Mouse (Mus musculus) frontal cortex, adult 2 months (tissue): ENCODE data around the gene Trim56. TPM values are rescaled to one million over a fixed set of nuclear protein-coding genes. Genes with fewer than 3 reads are reported as not detected.

ENCODE experiments used
- DNase-seq, 2 experiments: peaks; one replicate each; pipeline ENCODE4 v3.0.0; 2022; ENCODE audit warnings: low spot score in 1 of 2; ENCODE audit errors: extremely low spot score in 1 of 2
- polyA plus RNA-seq: library from polyadenylated mRNA; depleted of rRNA; stranded (reverse); fragments of >200 nt; gene quantifications from 2 replicates; pipeline ENCODE4 v1.2.3, GENCODE M21; 2012

The Trim56 gene
- polyA plus RNA-seq, 1 experiment = 2.3 TPM

GRCm38 (mm10) chr5:137109941-137110593 lies 5.9 kb downstream of the Trim56 start:
- no peak for DNase-seq

GRCm38 (mm10) chr5:137108111-137108510 lies 7.9 kb downstream of the Trim56 start:
- no peak for DNase-seq

GRCm38 (mm10) chr5:137107670-137108069 lies 8.3 kb downstream of the Trim56 start:
- DNase-seq = no peak

GRCm38 (mm10) chr5:137107024-137107423 lies 9.0 kb downstream of the Trim56 start:
- DNase-seq = peak; percentile 36 to 96

- DNase-seq = no peak
These were observed 9.6 kb downstream of the Trim56 start for GRCm38 (mm10) chr5:137106434-137106833.

- no peak for DNase-seq
These were observed 12.0 kb downstream of the Trim56 start for GRCm38 (mm10) chr5:137103969-137104368.

- peak; percentile 62 to 85 for DNase-seq
These were observed 13.2 kb downstream of the Trim56 start for GRCm38 (mm10) chr5:137102575-137103522.

GRCm38 (mm10) chr5:137102078-137102477 lies 13.9 kb downstream of the Trim56 start:
- DNase-seq = no peak

GRCm38 (mm10) chr5:137100660-137101059 lies 15.3 kb downstream of the Trim56 start:
- no peak for DNase-seq

- DNase-seq = no peak
These were observed 17.6 kb downstream of the Trim56 start for GRCm38 (mm10) chr5:137098418-137098817.

- peak in 1 of 2 experiments; percentile 80 for DNase-seq
These were observed 20.0 kb downstream of the Trim56 start for GRCm38 (mm10) chr5:137096037-137096436.

GRCm38 (mm10) chr5:137095135-137095534 lies 20.9 kb downstream of the Trim56 start:
- no peak for DNase-seq

- no peak for DNase-seq
These were observed 22.3 kb downstream of the Trim56 start for GRCm38 (mm10) chr5:137093720-137094119.

GRCm38 (mm10) chr5:137091560-137091959 lies 24.4 kb downstream of the Trim56 start:
- DNase-seq = no peak

GRCm38 (mm10) chr5:137090870-137091269 lies 25.1 kb downstream of the Trim56 start:
- DNase-seq = no peak

GRCm38 (mm10) chr5:137087410-137087809 lies 28.6 kb downstream of the Trim56 start:
- no peak for DNase-seq

GRCm38 (mm10) chr5:137085731-137086130 lies 30.3 kb downstream of the Trim56 start:
- DNase-seq = no peak

- DNase-seq = no peak
These were observed 31.0 kb downstream of the Trim56 start for GRCm38 (mm10) chr5:137085021-137085420.

GRCm38 (mm10) chr5:137083051-137083450 lies 33.0 kb downstream of the Trim56 start:
- DNase-seq = no peak

GRCm38 (mm10) chr5:137079849-137080248 lies 36.2 kb downstream of the Trim56 start:
- DNase-seq = no peak

GRCm38 (mm10) chr5:137078616-137079015 lies 37.4 kb downstream of the Trim56 start:
- no peak for DNase-seq

- no peak for DNase-seq
These were observed 38.0 kb downstream of the Trim56 start for GRCm38 (mm10) chr5:137078041-137078440.
